Mouse (Mus musculus): ENCODE measurements around the gene Ergic1.

- TF ChIP-seq CTCF (IDR thresholded peaks at IDR 0.05) (no peak), POLR2A (IDR thresholded peaks at IDR 0.05; ENCODE audit: insufficient read depth, low read depth, low read length) (no peak), EP300 (IDR thresholded peaks at IDR 0.05; ENCODE audit: insufficient read depth, low read depth, low read length) (no peak)
Measured at GRCm38 (mm10) chr17:26662204-26662603, 100.9 kb downstream of the Ergic1 start.

All from heart, adult 2 months (tissue).